Mouse (Mus musculus) C2C12 (cell line): ENCODE data around the gene Pax9.

Experiments used
- CTCF ChIP-seq: IDR thresholded peaks from one replicate; pipeline ENCODE4 v1.5.1; 2011; ENCODE audit not compliant: control insufficient read depth, insufficient read depth, insufficient read length
- FOSL1 ChIP-seq: IDR thresholded peaks from one replicate; pipeline ENCODE4 v1.8.0; 2011; ENCODE audit warnings: mild to moderate bottlenecking, low read length; ENCODE audit not compliant: poor library complexity, insufficient read depth, severe bottlenecking
- MAX ChIP-seq: IDR thresholded peaks from one replicate; pipeline ENCODE4 v1.6.1; 2011; ENCODE audit warnings: mild to moderate bottlenecking, control low read depth
- MYOD1 ChIP-seq: IDR thresholded peaks from one replicate; pipeline ENCODE4 v1.6.1; 2011; ENCODE audit warnings: low read depth; ENCODE audit not compliant: control insufficient read depth, insufficient read length
- MYOG ChIP-seq: IDR thresholded peaks from one replicate; pipeline ENCODE4 v1.6.1; 2011; ENCODE audit not compliant: control insufficient read depth, insufficient read length; ENCODE audit errors: extremely low read depth
- USF1 ChIP-seq: IDR thresholded peaks from one replicate; pipeline ENCODE4 v1.6.1; 2011; ENCODE audit warnings: low read depth, mild to moderate bottlenecking, control low read depth, moderate library complexity

DNA sequence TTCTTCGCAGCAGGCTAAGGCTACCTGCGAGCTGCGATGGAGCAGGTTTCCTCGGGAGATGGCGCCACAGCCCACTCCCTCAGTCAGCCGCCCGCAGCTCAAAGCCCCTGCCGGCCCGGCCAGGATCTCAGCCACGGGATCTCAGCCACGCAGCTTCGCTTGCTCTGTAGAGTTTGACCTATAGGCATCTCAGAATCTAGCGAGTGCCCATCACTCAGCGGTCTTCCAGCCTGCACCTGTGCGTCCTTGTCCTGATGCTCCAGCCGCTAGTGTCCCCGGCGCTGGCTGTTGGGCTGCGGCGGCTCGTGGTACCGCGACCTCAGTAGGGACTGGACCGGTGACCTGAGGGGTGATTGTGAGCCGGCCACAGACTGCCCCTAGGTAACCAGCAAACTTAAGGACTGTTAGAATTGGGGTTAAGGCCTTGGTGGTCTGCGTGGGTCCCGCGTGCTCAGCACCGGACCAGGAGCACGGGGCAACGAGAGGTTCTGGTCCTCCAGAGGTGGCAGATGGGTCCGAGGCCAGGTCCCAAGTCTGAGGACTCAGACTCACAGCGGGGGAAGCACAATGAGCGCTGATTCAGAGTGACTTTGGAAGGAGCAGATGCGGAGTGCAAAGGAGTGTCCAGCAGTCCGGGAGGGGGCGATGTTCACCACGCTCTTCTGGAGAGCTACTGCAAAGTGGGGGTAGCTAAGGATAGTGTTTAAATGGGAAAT lies 10.3 kb upstream of the Pax9 start:
- TF ChIP-seq USF1 (no peak), CTCF (no peak), FOSL1 (no peak), MYOG (no peak), MAX (no peak), MYOD1 (no peak)
